Mouse (Mus musculus): ENCODE data around the gene Ttc37. TPM values are rescaled to one million over a fixed set of nuclear protein-coding genes. Genes with fewer than 3 reads are reported as not detected.

Ttc37 gene
- polyA plus RNA-seq (2012; rRNA removed) = 7.2 and 9.3 TPM in 2 replicates

- peak; percentile 66 for DNase-seq (ENCODE audit: low read depth)
Measured at GRCm38 (mm10) chr13:76098493-76099303, at the start of gene Ttc37, which contains the start of gene Arsk. Ttc37 (plus strand) TSS chr13:76098734. Arsk (minus strand) TSS chr13:76098660.

- DNase-seq (ENCODE audit: low read depth) = no peak
Measured at GRCm38 (mm10) chr13:76055391-76056232, 42.9 kb upstream of the Ttc37 start.

GRCm38 (mm10) chr13:76056261-76056724 lies 42.2 kb upstream of the Ttc37 start:
- no peak for DNase-seq (ENCODE audit: low read depth)

- DNase-seq (ENCODE audit: low read depth) = no peak
Measured at GRCm38 (mm10) chr13:76056896-76057266, 41.7 kb upstream of the Ttc37 start, which contains the start of gene Gpr150. Gpr150 (minus strand) TSS chr13:76056996.

GRCm38 (mm10) chr13:76057267-76058069 lies 41.1 kb upstream of the Ttc37 start:
- DNase-seq (ENCODE audit: low read depth) = no peak

GRCm38 (mm10) chr13:76059591-76059990 lies 38.9 kb upstream of the Ttc37 start:
- DNase-seq (ENCODE audit: low read depth) = no peak

GRCm38 (mm10) chr13:76062126-76062525 lies 36.4 kb upstream of the Ttc37 start:
- DNase-seq (ENCODE audit: low read depth) = no peak

GRCm38 (mm10) chr13:76062569-76062968 lies 36.0 kb upstream of the Ttc37 start:
- no peak for DNase-seq (ENCODE audit: low read depth)

- DNase-seq (ENCODE audit: low read depth) = no peak
Measured at GRCm38 (mm10) chr13:76063548-76063947, 35.0 kb upstream of the Ttc37 start.

- no peak for DNase-seq (ENCODE audit: low read depth)
Measured at GRCm38 (mm10) chr13:76064363-76064945, 34.1 kb upstream of the Ttc37 start.

GRCm38 (mm10) chr13:76074323-76074722 lies 24.2 kb upstream of the Ttc37 start:
- DNase-seq (ENCODE audit: low read depth) = no peak

- no peak for DNase-seq (ENCODE audit: low read depth)
Measured at GRCm38 (mm10) chr13:76098116-76098492, 430 bp upstream of the Ttc37 start.

- DNase-seq (ENCODE audit: low read depth) = no peak
Measured at GRCm38 (mm10) chr13:76101989-76102388, 3.5 kb downstream of the Ttc37 start.

GRCm38 (mm10) chr13:76109069-76109824 lies 10.7 kb downstream of the Ttc37 start:
- no peak for DNase-seq (ENCODE audit: low read depth)

- no peak for DNase-seq (ENCODE audit: low read depth)
Measured at GRCm38 (mm10) chr13:76128799-76129198, 30.3 kb downstream of the Ttc37 start.

GRCm38 (mm10) chr13:76132415-76132814 lies 33.9 kb downstream of the Ttc37 start:
- DNase-seq (ENCODE audit: low read depth) = no peak

- DNase-seq (ENCODE audit: low read depth) = no peak
Measured at GRCm38 (mm10) chr13:76138862-76139261, 40.3 kb downstream of the Ttc37 start.

- DNase-seq (ENCODE audit: low read depth) = no peak
Measured at GRCm38 (mm10) chr13:76141117-76141808, 42.7 kb downstream of the Ttc37 start.

GRCm38 (mm10) chr13:76150483-76150882 lies 51.9 kb downstream of the Ttc37 start:
- no peak for DNase-seq (ENCODE audit: low read depth)

GRCm38 (mm10) chr13:76157099-76157498 lies 58.6 kb downstream of the Ttc37 start:
- no peak for DNase-seq (ENCODE audit: low read depth)

All from gonadal fat pad, adult 2 months (tissue).